Mouse (Mus musculus): ENCODE measurements around the gene Rnf123. TPM values are rescaled to one million over a fixed set of nuclear protein-coding genes. Genes with fewer than 3 reads are reported as not detected.

Gene Rnf123
- polyA plus RNA-seq, 1 experiment from 2014 or later, result 32.7 TPM

- Histone ChIP-seq H3K4me2 (no peak overlapping the region), H3K4me3 (replicated peaks) (no peak overlapping the region), H3K27me3 (replicated peaks) (0 out of 2 replicates have a peak, but pooled peaks cover 3% of the 10 kb centered on the region), H3K36me3 (no peaks in the 10 kb centered on the region), H3K27ac (no peak overlapping the region), H3K9me3 (no peaks in the 10 kb centered on the region), H3K9ac (no peak overlapping the region), H3K4me1 (peaks cover 11% of the 10 kb centered on the region)
- no peak for ATAC-seq (ENCODE audit: insufficient read depth, low FRiP score, low read depth)
- 56% methylated on average over 4 of the region's 4 CpGs for WGBS
Measured at GRCm38 (mm10) chr9:108117143-108117542, 34.0 kb upstream of the Rnf123 start.

GRCm38 (mm10) chr9:108115290-108116077 lies 32.3 kb upstream of the Rnf123 start:
- no peak overlapping the region for H3K9ac ChIP-seq
- WGBS, result 65% methylated on average over 43 of the region's 43 CpGs
- no peak overlapping the region for H3K4me3 ChIP-seq (replicated peaks)

GRCm38 (mm10) chr9:108112719-108113340 lies 29.7 kb upstream of the Rnf123 start:
- no peak for ATAC-seq (ENCODE audit: insufficient read depth, low FRiP score, low read depth)
- Histone ChIP-seq H3K36me3 (no peaks in the 10 kb centered on the region), H3K27ac (no peak overlapping the region), H3K9ac (no peak overlapping the region), H3K27me3 (replicated peaks) (0 out of 2 replicates have a peak, but pooled peaks cover 3% of the 10 kb centered on the region), H3K4me1 (peaks cover 19% of the 10 kb centered on the region), H3K9me3 (no peaks in the 10 kb centered on the region), H3K4me2 (no peak overlapping the region), H3K4me3 (replicated peaks) (no peak overlapping the region)
- 92% methylated on average over 18 of the region's 18 CpGs for WGBS

More at GRCm38 (mm10) chr9:108115290-108116077, 32.3 kb upstream of the Rnf123 start:
- no peak for ATAC-seq (ENCODE audit: insufficient read depth, low FRiP score, low read depth)
- Histone ChIP-seq H3K9me3 (no peaks in the 10 kb centered on the region), H3K36me3 (no peaks in the 10 kb centered on the region), H3K27ac (no peak overlapping the region), H3K27me3 (replicated peaks) (0 out of 2 replicates have a peak, but pooled peaks cover 3% of the 10 kb centered on the region), H3K4me1 (peaks cover 21% of the 10 kb centered on the region), H3K4me2 (no peak overlapping the region)

GRCm38 (mm10) chr9:108111593-108112121 lies 28.5 kb upstream of the Rnf123 start:
- Histone ChIP-seq H3K4me2 (peak overlapping the region; percentile 82), H3K9ac (0 out of 2 replicates have a peak overlapping the region, but pooled peaks have one; percentile 12), H3K27me3 (replicated peaks) (0 out of 2 replicates have a peak, but pooled peaks cover 3% of the 10 kb centered on the region), H3K36me3 (no peaks in the 10 kb centered on the region), H3K4me1 (peaks cover 19% of the 10 kb centered on the region), H3K27ac (peak overlapping the region; percentile 51), H3K4me3 (replicated peaks) (peak overlapping the region; percentile 34), H3K9me3 (no peaks in the 10 kb centered on the region)
- no peak for ATAC-seq (ENCODE audit: insufficient read depth, low FRiP score, low read depth)
- WGBS, result 77% methylated on average over 17 of the region's 17 CpGs

GRCm38 (mm10) chr9:108111101-108111592 lies 28.0 kb upstream of the Rnf123 start:
- H3K4me3 ChIP-seq (replicated peaks), result peak overlapping the region; percentile 34
- H3K9ac ChIP-seq, result 0 out of 2 replicates have a peak overlapping the region, but pooled peaks have one; percentile 12
- H3K27ac ChIP-seq, result peak overlapping the region; percentile 51
- H3K9me3 ChIP-seq, result no peaks in the 10 kb centered on the region
- H3K36me3 ChIP-seq, result no peaks in the 10 kb centered on the region
- H3K4me1 ChIP-seq, result peaks cover 19% of the 10 kb centered on the region
- ATAC-seq (ENCODE audit: insufficient read depth, low FRiP score, low read depth), result no peak
- WGBS, result 6% methylated on average over 22 of the region's 22 CpGs
- 0 out of 2 replicates have a peak, but pooled peaks cover 3% of the 10 kb centered on the region for H3K27me3 ChIP-seq (replicated peaks)
- peak overlapping the region; percentile 82 for H3K4me2 ChIP-seq

GRCm38 (mm10) chr9:108110160-108110559 lies 27.0 kb upstream of the Rnf123 start:
- H3K9ac ChIP-seq, result no peak overlapping the region
- H3K4me1 ChIP-seq, result peaks cover 24% of the 10 kb centered on the region
- WGBS, result 70% methylated on average over 16 of the region's 16 CpGs
- H3K9me3 ChIP-seq, result no peaks in the 10 kb centered on the region
- peak overlapping the region; percentile 34 for H3K4me3 ChIP-seq (replicated peaks)
- no peaks in the 10 kb centered on the region for H3K36me3 ChIP-seq
- peak overlapping the region; percentile 82 for H3K4me2 ChIP-seq
- H3K27ac ChIP-seq, result no peak overlapping the region
- H3K27me3 ChIP-seq (replicated peaks), result 0 out of 2 replicates have a peak, but pooled peaks cover 3% of the 10 kb centered on the region
- ATAC-seq (ENCODE audit: insufficient read depth, low FRiP score, low read depth), result peak; percentile 44; the same call in 1 of the 2 replicates

GRCm38 (mm10) chr9:108107867-108108266 lies 24.7 kb upstream of the Rnf123 start:
- Histone ChIP-seq H3K4me2 (no peak overlapping the region), H3K9me3 (no peaks in the 10 kb centered on the region), H3K4me3 (replicated peaks) (no peak overlapping the region), H3K27me3 (replicated peaks) (no peaks in the 10 kb centered on the region), H3K36me3 (no peaks in the 10 kb centered on the region), H3K4me1 (peaks cover 30% of the 10 kb centered on the region), H3K27ac (no peak overlapping the region), H3K9ac (no peak overlapping the region)
- 90% methylated on average over 16 of the region's 16 CpGs for WGBS
- no peak for ATAC-seq (ENCODE audit: insufficient read depth, low FRiP score, low read depth)

- 87% methylated on average over 23 of the region's 23 CpGs for WGBS
Measured at GRCm38 (mm10) chr9:108106090-108106489, 22.9 kb upstream of the Rnf123 start.

GRCm38 (mm10) chr9:108105549-108105863 lies 22.4 kb upstream of the Rnf123 start:
- 85% methylated on average over 12 of the region's 12 CpGs for WGBS
- no peaks in the 10 kb centered on the region for H3K27me3 ChIP-seq (replicated peaks)
- H3K27ac ChIP-seq, result peak overlapping the region; percentile 58; the same call in 1 of the 2 replicates
- peak overlapping the region; percentile 44; the same call in 1 of the 2 replicates for H3K4me2 ChIP-seq
- H3K4me1 ChIP-seq, result peaks cover 21% of the 10 kb centered on the region
- no peaks in the 10 kb centered on the region for H3K9me3 ChIP-seq
- no peak overlapping the region; the same call in 1 of the 2 replicates for H3K4me3 ChIP-seq (replicated peaks)
- no peak overlapping the region for H3K9ac ChIP-seq
- ATAC-seq (ENCODE audit: insufficient read depth, low FRiP score, low read depth), result no peak
- no peaks in the 10 kb centered on the region for H3K36me3 ChIP-seq

More at GRCm38 (mm10) chr9:108106090-108106489, 22.9 kb upstream of the Rnf123 start:
- no peak overlapping the region for H3K9ac ChIP-seq
- H3K27me3 ChIP-seq (replicated peaks), result no peaks in the 10 kb centered on the region
- no peak overlapping the region for H3K4me2 ChIP-seq
- no peaks in the 10 kb centered on the region for H3K36me3 ChIP-seq
- no peak for ATAC-seq (ENCODE audit: insufficient read depth, low FRiP score, low read depth)
- H3K27ac ChIP-seq, result no peak overlapping the region
- no peak overlapping the region for H3K4me3 ChIP-seq (replicated peaks)
- no peaks in the 10 kb centered on the region for H3K9me3 ChIP-seq
- peaks cover 27% of the 10 kb centered on the region for H3K4me1 ChIP-seq

GRCm38 (mm10) chr9:108104766-108105548 lies 21.8 kb upstream of the Rnf123 start:
- Histone ChIP-seq H3K9me3 (no peaks in the 10 kb centered on the region), H3K27me3 (replicated peaks) (no peaks in the 10 kb centered on the region), H3K27ac (peak overlapping the region; percentile 58; the same call in 1 of the 2 replicates), H3K36me3 (no peaks in the 10 kb centered on the region), H3K4me2 (peak overlapping the region; percentile 44), H3K9ac (no peak overlapping the region), H3K4me1 (peaks cover 18% of the 10 kb centered on the region), H3K4me3 (replicated peaks) (peak overlapping the region; percentile 24)
- 43% methylated on average over 31 of the region's 31 CpGs for WGBS
- ATAC-seq (ENCODE audit: insufficient read depth, low FRiP score, low read depth), result peak; percentile 82

- H3K4me3 ChIP-seq (replicated peaks), result no peak overlapping the region
- no peak overlapping the region for H3K4me2 ChIP-seq
- WGBS, result 92% methylated on average over 8 of the region's 8 CpGs
- no peak overlapping the region for H3K9ac ChIP-seq
- H3K27ac ChIP-seq, result no peak overlapping the region
- no peaks in the 10 kb centered on the region for H3K36me3 ChIP-seq
- H3K27me3 ChIP-seq (replicated peaks), result no peaks in the 10 kb centered on the region
- H3K9me3 ChIP-seq, result no peaks in the 10 kb centered on the region
- no peak for ATAC-seq (ENCODE audit: insufficient read depth, low FRiP score, low read depth)
- peaks cover 16% of the 10 kb centered on the region for H3K4me1 ChIP-seq
Measured at GRCm38 (mm10) chr9:108099619-108100018, 16.5 kb upstream of the Rnf123 start.
